Mouse (Mus musculus) left cerebral cortex, adult 8-10 months (tissue): Measurements from ENCODE around the gene Abr. TPM values are rescaled to one million over a fixed set of nuclear protein-coding genes. Genes with fewer than 3 reads are reported as not detected.
A peak's percentile ranks its signal among the peaks of the same experiment; 100 is the strongest.

Experiments used
- DNase-seq, 2 experiments: peaks; one replicate each; pipeline ENCODE4 v3.0.0; 2022; ENCODE audit warnings: low spot score in 2 of 2
- total RNA-seq, 4 experiments: library from RNA; stranded (reverse); gene quantifications; 2 replicates each; pipeline ENCODE4 v1.2.4; 2022

The Abr gene
- total RNA-seq, 4 experiments from 2014 or later = 382 to 408 (median 393) TPM

- no peak for DNase-seq
These were observed 1.3 kb upstream of the Abr start for GRCm38 (mm10) chr11:76623206-76623961.

GRCm38 (mm10) chr11:76622566-76623205 is 572 bp upstream of the Abr start:
- DNase-seq = no peak

- no peak for DNase-seq
These were observed 4.0 kb downstream of the Abr start for GRCm38 (mm10) chr11:76618134-76618533.

GRCm38 (mm10) chr11:76614246-76614645 is 7.9 kb downstream of the Abr start:
- no peak for DNase-seq

- DNase-seq = peak; percentile 48
These were observed 9.4 kb downstream of the Abr start for GRCm38 (mm10) chr11:76612638-76613104.

GRCm38 (mm10) chr11:76610948-76611347 is 11.2 kb downstream of the Abr start:
- DNase-seq = no peak

GRCm38 (mm10) chr11:76606521-76606920 is 15.6 kb downstream of the Abr start:
- DNase-seq = no peak

- no peak for DNase-seq
These were observed 22.9 kb downstream of the Abr start for GRCm38 (mm10) chr11:76599219-76599618.

GRCm38 (mm10) chr11:76598757-76599156 is 23.4 kb downstream of the Abr start:
- no peak for DNase-seq

- DNase-seq = no peak
These were observed 28.3 kb downstream of the Abr start for GRCm38 (mm10) chr11:76593620-76594326.

- DNase-seq = no peak
These were observed 32.4 kb downstream of the Abr start for GRCm38 (mm10) chr11:76589746-76590145.

- DNase-seq = no peak
These were observed 33.3 kb downstream of the Abr start for GRCm38 (mm10) chr11:76588632-76589485.

- DNase-seq = no peak
These were observed 34.1 kb downstream of the Abr start for GRCm38 (mm10) chr11:76588032-76588431.

GRCm38 (mm10) chr11:76587333-76587732 is 34.8 kb downstream of the Abr start:
- no peak for DNase-seq

GRCm38 (mm10) chr11:76586119-76586518 is 36.0 kb downstream of the Abr start:
- no peak for DNase-seq

GRCm38 (mm10) chr11:76577588-76578257 is 44.4 kb downstream of the Abr start:
- DNase-seq = peak; percentile 69 to 95

- peak in 1 of 2 experiments; percentile 64 for DNase-seq
These were observed 49.2 kb downstream of the Abr start for GRCm38 (mm10) chr11:76572820-76573385.

- no peak for DNase-seq
These were observed 50.5 kb downstream of the Abr start for GRCm38 (mm10) chr11:76571613-76571929.

GRCm38 (mm10) chr11:76570741-76571612 is 51.1 kb downstream of the Abr start:
- DNase-seq = peak in 1 of 2 experiments; percentile 64
